Mouse (Mus musculus): ENCODE measurements around the gene Tbrg1. TPM values are rescaled to one million over a fixed set of nuclear protein-coding genes. Genes with fewer than 3 reads are reported as not detected.
A peak's percentile ranks its signal among the peaks of the same experiment; 100 is the strongest.

Gene Tbrg1
- polyA plus RNA-seq, 1 experiment: 33.5 TPM

DNA sequence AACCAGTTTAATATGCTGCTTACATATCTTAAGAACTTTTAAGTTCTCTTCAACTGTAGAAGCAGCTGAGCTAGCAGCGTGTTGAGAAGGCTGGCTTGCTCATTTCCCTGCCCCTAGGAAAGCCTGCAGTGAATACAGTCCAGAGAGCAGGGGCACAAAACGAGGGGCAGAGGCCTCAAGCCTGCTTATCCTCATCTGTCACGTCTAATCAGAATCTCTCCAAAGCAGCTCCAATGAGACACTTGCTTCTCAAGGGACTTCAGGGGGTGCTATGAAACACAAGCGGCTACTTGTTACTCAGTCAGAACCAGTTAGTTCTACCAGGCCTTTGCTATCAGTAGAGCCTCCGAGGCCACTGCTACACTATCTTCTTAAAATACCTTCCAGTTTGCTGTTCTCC is 3.3 kb downstream of the Tbrg1 start:
- Histone ChIP-seq H3K27me3 (ENCODE audit: control insufficient read depth, insufficient read depth, low read length) (no peaks in the 10 kb centered on the region), H3K4me3 (replicated peaks; ENCODE audit: insufficient read depth, low read depth, low read length) (no peak overlapping the region), H3K4me1 (ENCODE audit: control insufficient read depth, insufficient read depth, low read length) (no peaks in the 10 kb centered on the region; the same call in 1 of the 2 replicates), H3K27ac (ENCODE audit: insufficient read depth, low read length) (no peak overlapping the region)
- TF ChIP-seq CTCF (IDR thresholded peaks at IDR 0.05; ENCODE audit: borderline replicate concordance, insufficient read depth, low read depth, low read length) (no peak), POLR2A (IDR thresholded peaks at IDR 0.05; ENCODE audit: borderline replicate concordance, insufficient read depth, low read length) (no peak)
- 80% methylated on average over 5 of the region's 5 CpGs for WGBS
- no peak for DNase-seq

DNA sequence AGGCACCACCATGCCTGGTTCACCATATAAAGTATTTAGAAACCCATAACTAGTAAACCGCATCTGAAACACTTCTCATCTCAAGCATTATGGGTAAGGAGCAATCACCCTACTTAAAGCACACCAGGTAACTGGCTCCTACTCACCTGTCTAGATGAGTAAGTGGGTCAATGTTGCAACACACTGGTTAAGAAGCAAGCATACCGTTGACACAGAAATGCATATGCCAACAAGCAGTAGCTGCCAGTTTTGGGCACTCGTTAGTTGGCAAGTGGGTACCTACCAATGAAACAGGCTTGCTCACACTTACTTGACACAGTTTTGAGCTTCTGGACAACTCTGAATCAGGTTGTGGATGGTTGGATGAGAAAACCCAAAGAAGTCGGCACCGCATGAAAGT is 6.5 kb downstream of the Tbrg1 start:
- TF ChIP-seq CTCF (IDR thresholded peaks at IDR 0.05; ENCODE audit: borderline replicate concordance, insufficient read depth, low read depth, low read length) (no peak), POLR2A (IDR thresholded peaks at IDR 0.05; ENCODE audit: borderline replicate concordance, insufficient read depth, low read length) (no peak)
- H3K27ac ChIP-seq (ENCODE audit: insufficient read depth, low read length): no peak overlapping the region
- no peak overlapping the region for H3K4me3 ChIP-seq (replicated peaks; ENCODE audit: insufficient read depth, low read depth, low read length)
- H3K27me3 ChIP-seq (ENCODE audit: control insufficient read depth, insufficient read depth, low read length): no peaks in the 10 kb centered on the region
- 78% methylated on average over 5 of the region's 5 CpGs for WGBS
- H3K4me1 ChIP-seq (ENCODE audit: control insufficient read depth, insufficient read depth, low read length): no peaks in the 10 kb centered on the region
- DNase-seq: no peak

DNA sequence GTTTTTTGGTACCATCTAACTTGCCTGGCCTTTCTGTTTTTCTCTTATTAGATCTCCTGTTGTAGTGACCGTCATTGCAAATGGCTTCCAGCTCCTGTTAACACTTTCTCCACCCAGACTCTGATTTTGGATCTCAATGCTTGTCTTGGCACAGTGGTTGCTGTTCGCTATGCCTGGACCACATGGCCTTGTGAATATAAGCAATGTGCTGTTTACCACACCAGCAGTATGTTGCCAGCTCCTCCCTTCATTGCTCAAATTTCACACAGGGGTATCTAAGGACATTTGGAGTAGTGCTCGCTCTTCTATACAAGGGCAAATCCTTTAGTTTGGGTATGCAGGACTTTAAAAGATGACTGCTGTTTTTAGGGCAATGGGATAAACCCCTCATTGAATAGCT is 10.9 kb downstream of the Tbrg1 start:
- no peaks in the 10 kb centered on the region for H3K4me1 ChIP-seq (ENCODE audit: control insufficient read depth, insufficient read depth, low read length)
- WGBS: 62% methylated on average over 3 of the region's 3 CpGs
- DNase-seq: no peak
- TF ChIP-seq POLR2A (IDR thresholded peaks at IDR 0.05; ENCODE audit: borderline replicate concordance, insufficient read depth, low read length): no peak
- no peak for TF ChIP-seq CTCF (IDR thresholded peaks at IDR 0.05; ENCODE audit: borderline replicate concordance, insufficient read depth, low read depth, low read length)
- H3K27ac ChIP-seq (ENCODE audit: insufficient read depth, low read length): no peak overlapping the region
- no peak overlapping the region for H3K4me3 ChIP-seq (replicated peaks; ENCODE audit: insufficient read depth, low read depth, low read length)
- no peaks in the 10 kb centered on the region for H3K27me3 ChIP-seq (ENCODE audit: control insufficient read depth, insufficient read depth, low read length)

DNA sequence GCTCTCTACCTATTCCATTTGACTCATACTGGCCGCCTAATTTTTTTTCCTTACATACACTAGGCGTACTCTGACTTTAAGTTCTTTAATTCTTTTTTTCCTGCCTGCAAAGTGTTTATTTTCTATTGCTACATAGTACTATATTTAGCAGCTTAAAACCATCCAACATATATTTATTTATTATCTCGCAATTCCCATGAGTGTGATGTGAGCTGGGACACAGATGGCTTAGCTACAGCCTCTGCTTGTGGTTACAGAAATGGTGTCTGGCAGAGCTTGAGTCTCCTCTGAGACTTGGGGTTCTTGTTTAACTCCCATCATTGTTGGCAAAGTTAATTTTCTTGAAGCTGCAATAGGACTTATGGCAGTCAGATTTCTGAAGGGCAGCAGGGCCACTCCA is 18.4 kb downstream of the Tbrg1 start:
- Histone ChIP-seq H3K4me1 (ENCODE audit: control insufficient read depth, insufficient read depth, low read length) (no peaks in the 10 kb centered on the region), H3K27ac (ENCODE audit: insufficient read depth, low read length) (no peak overlapping the region), H3K27me3 (ENCODE audit: control insufficient read depth, insufficient read depth, low read length) (no peaks in the 10 kb centered on the region), H3K4me3 (replicated peaks; ENCODE audit: insufficient read depth, low read depth, low read length) (no peak overlapping the region)
- no peak for TF ChIP-seq CTCF (IDR thresholded peaks at IDR 0.05; ENCODE audit: borderline replicate concordance, insufficient read depth, low read depth, low read length)
- TF ChIP-seq POLR2A (IDR thresholded peaks at IDR 0.05; ENCODE audit: borderline replicate concordance, insufficient read depth, low read length): no peak
- 91% methylated on average over 3 of the region's 3 CpGs for WGBS
- DNase-seq: no peak

DNA sequence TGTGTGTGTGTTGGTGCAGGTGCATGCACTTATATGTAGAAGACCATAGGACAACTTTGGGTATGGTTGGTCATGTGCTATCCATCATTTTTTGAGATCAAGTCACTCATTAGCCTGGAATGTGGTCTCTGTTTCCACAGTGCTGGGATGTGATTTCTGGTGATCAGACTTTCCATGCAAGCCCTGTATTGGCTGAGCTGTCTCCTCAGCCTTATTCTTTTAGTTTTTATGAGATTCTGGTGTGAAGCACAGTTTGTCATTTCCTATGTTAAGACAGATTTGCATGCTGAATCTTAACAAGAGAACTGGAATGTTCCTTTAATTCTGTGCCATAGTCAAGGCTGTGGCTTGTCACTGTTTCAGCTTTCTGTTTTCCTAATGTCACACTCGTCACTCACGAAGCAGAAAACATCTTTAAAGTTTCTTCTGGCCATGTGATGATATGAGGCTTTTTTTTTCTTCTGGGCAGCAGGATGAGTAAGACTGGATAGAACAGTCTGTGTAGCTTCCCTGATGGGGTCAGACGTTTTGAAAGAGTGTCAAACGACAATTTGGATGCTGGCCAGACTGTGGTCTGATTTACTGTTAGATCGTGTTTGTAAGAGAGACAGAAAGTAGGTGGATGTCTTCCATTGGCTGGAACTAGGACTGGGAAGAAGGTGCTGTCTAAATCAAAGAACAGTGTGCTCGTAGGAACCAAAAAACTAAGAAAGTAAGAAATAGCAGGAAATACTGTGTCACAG is 20.1 kb downstream of the Tbrg1 start:
- H3K27ac ChIP-seq (ENCODE audit: insufficient read depth, low read length): no peak overlapping the region
- no peak overlapping the region for H3K4me3 ChIP-seq (replicated peaks; ENCODE audit: insufficient read depth, low read depth, low read length)
- TF ChIP-seq CTCF (IDR thresholded peaks at IDR 0.05; ENCODE audit: borderline replicate concordance, insufficient read depth, low read depth, low read length) (no peak), POLR2A (IDR thresholded peaks at IDR 0.05; ENCODE audit: borderline replicate concordance, insufficient read depth, low read length) (no peak)
- no peaks in the 10 kb centered on the region for H3K27me3 ChIP-seq (ENCODE audit: control insufficient read depth, insufficient read depth, low read length)
- WGBS: 32% methylated on average over 6 of the region's 6 CpGs
- no peaks in the 10 kb centered on the region for H3K4me1 ChIP-seq (ENCODE audit: control insufficient read depth, insufficient read depth, low read length)
- DNase-seq: no peak

DNA sequence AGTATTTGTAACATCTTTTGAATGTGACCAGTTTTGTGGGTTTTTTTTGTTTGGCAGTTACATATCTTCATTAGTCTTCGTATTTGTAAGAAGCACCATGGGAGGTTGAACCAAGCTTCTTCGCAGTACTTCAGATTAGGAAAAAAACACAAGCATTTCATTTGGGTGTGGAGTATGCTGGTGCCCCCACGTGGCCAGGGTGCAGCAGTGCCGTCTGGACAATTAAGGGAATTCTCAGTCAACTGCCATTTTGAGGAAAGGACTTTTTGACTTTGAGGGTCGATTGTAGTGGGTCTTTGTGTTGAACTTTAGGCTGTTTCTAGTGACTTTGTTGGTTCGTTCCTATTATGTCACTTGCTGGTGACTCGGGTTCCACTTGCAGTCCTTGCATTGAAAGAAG is 20.8 kb downstream of the Tbrg1 start:
- Histone ChIP-seq H3K4me3 (replicated peaks; ENCODE audit: insufficient read depth, low read depth, low read length) (no peak overlapping the region), H3K27ac (ENCODE audit: insufficient read depth, low read length) (no peak overlapping the region), H3K4me1 (ENCODE audit: control insufficient read depth, insufficient read depth, low read length) (no peaks in the 10 kb centered on the region), H3K27me3 (ENCODE audit: control insufficient read depth, insufficient read depth, low read length) (no peaks in the 10 kb centered on the region)
- 13% methylated on average over 7 of the region's 7 CpGs for WGBS
- DNase-seq: peak; percentile 60 to 65
- peak; percentile 90 for TF ChIP-seq CTCF (IDR thresholded peaks at IDR 0.05; ENCODE audit: borderline replicate concordance, insufficient read depth, low read depth, low read length)
- TF ChIP-seq POLR2A (IDR thresholded peaks at IDR 0.05; ENCODE audit: borderline replicate concordance, insufficient read depth, low read length): no peak

DNA sequence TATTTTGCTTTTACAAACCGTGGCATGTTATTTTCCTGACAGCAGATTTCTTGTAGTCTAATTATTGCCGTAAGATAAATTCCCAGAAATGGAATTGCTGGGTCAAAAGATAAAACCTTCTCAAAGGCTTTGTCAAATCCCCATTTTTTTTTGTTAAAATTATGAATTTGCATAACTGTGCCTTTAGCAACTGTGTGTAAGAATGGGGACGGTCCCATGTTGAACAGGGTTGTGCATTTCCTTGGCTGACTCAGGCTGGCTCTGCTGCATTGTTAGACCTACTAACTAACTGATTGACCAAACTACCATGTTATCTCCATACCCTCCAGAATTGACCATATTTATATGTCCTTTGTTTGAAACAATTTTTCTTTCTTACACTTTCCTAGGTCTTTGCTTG is 22.8 kb downstream of the Tbrg1 start:
- Histone ChIP-seq H3K4me3 (replicated peaks; ENCODE audit: insufficient read depth, low read depth, low read length) (no peak overlapping the region), H3K27me3 (ENCODE audit: control insufficient read depth, insufficient read depth, low read length) (no peaks in the 10 kb centered on the region), H3K27ac (ENCODE audit: insufficient read depth, low read length) (no peak overlapping the region), H3K4me1 (ENCODE audit: control insufficient read depth, insufficient read depth, low read length) (no peaks in the 10 kb centered on the region)
- no peak for DNase-seq
- 95% methylated on average over 3 of the region's 3 CpGs for WGBS
- TF ChIP-seq CTCF (IDR thresholded peaks at IDR 0.05; ENCODE audit: borderline replicate concordance, insufficient read depth, low read depth, low read length) (no peak), POLR2A (IDR thresholded peaks at IDR 0.05; ENCODE audit: borderline replicate concordance, insufficient read depth, low read length) (no peak)

DNA sequence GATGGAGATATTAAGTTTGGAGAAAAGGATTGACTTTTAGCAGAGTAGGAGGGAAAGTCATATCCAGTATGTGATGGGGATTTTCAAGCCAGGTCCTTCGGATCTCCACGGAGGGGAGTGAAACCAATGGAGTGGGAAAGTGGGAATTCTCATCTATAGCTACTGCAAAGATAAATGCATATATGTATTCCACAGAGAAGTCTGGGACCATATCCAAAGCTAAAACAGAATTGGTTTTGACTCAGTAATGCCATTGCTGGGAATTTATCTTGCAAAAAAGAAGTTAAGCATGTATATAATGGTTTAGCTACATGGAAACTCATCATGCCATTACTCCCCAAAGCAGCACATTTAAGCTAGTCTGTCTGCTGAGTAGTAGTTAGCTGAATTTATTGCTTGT is 24.8 kb downstream of the Tbrg1 start:
- Histone ChIP-seq H3K27ac (ENCODE audit: insufficient read depth, low read length) (no peak overlapping the region), H3K4me1 (ENCODE audit: control insufficient read depth, insufficient read depth, low read length) (no peaks in the 10 kb centered on the region), H3K27me3 (ENCODE audit: control insufficient read depth, insufficient read depth, low read length) (no peaks in the 10 kb centered on the region), H3K4me3 (replicated peaks; ENCODE audit: insufficient read depth, low read depth, low read length) (no peak overlapping the region)
- 93% methylated on average over 2 of the region's 2 CpGs for WGBS
- no peak for DNase-seq
- TF ChIP-seq CTCF (IDR thresholded peaks at IDR 0.05; ENCODE audit: borderline replicate concordance, insufficient read depth, low read depth, low read length) (no peak), POLR2A (IDR thresholded peaks at IDR 0.05; ENCODE audit: borderline replicate concordance, insufficient read depth, low read length) (no peak)
